Mouse (Mus musculus): ENCODE results near the gene Ecm2. TPM values are rescaled to one million over a fixed set of nuclear protein-coding genes. Genes with fewer than 3 reads are reported as not detected.

Gene Ecm2
- polyA plus RNA-seq (2011; ENCODE audit: insufficient read length, low read depth, missing spikeins) = 0.55 and 1.7 TPM in 2 replicates

- H3K27ac ChIP-seq (ENCODE audit: insufficient read depth, low read length) = no peak within 1 kb of the TSS
- no peaks in the 10 kb centered on the region for H3K4me1 ChIP-seq (ENCODE audit: control insufficient read depth, insufficient read depth, low read length)
- H3K4me3 ChIP-seq (ENCODE audit: insufficient read depth, low read length) = no peak within 1 kb of the TSS
- TF ChIP-seq CTCF (IDR thresholded peaks at IDR 0.05; ENCODE audit: borderline replicate concordance, insufficient read depth, low read length) (no peak), POLR2A (IDR thresholded peaks at IDR 0.05; ENCODE audit: low read depth, low read length) (no peak)
These were observed at the start of gene Ecm2 for GRCm38 (mm10) chr13:49504510-49504909. Ecm2 (plus strand) TSS chr13:49504810.

GRCm38 (mm10) chr13:49460276-49460675, 44.3 kb upstream of the Ecm2 start:
- peak overlapping the region; percentile 36; the same call in 1 of the 2 replicates for H3K27ac ChIP-seq (ENCODE audit: insufficient read depth, low read length)
- TF ChIP-seq POLR2A (IDR thresholded peaks at IDR 0.05; ENCODE audit: low read depth, low read length) (no peak), CTCF (IDR thresholded peaks at IDR 0.05; ENCODE audit: borderline replicate concordance, insufficient read depth, low read length) (no peak)
- no peak overlapping the region for H3K4me3 ChIP-seq (ENCODE audit: insufficient read depth, low read length)
- H3K4me1 ChIP-seq (ENCODE audit: control insufficient read depth, insufficient read depth, low read length) = peaks cover 5% of the 10 kb centered on the region

GRCm38 (mm10) chr13:49460692-49461414, 43.8 kb upstream of the Ecm2 start:
- no peak overlapping the region for H3K4me3 ChIP-seq (ENCODE audit: insufficient read depth, low read length)
- peak overlapping the region; percentile 36; the same call in 1 of the 2 replicates for H3K27ac ChIP-seq (ENCODE audit: insufficient read depth, low read length)
- peaks cover 5% of the 10 kb centered on the region for H3K4me1 ChIP-seq (ENCODE audit: control insufficient read depth, insufficient read depth, low read length)
- no peak for TF ChIP-seq POLR2A (IDR thresholded peaks at IDR 0.05; ENCODE audit: low read depth, low read length)
- no peak for TF ChIP-seq CTCF (IDR thresholded peaks at IDR 0.05; ENCODE audit: borderline replicate concordance, insufficient read depth, low read length)

- H3K4me3 ChIP-seq (ENCODE audit: insufficient read depth, low read length) = no peak overlapping the region
- no peak overlapping the region for H3K27ac ChIP-seq (ENCODE audit: insufficient read depth, low read length)
- no peak for TF ChIP-seq POLR2A (IDR thresholded peaks at IDR 0.05; ENCODE audit: low read depth, low read length)
- no peak for TF ChIP-seq CTCF (IDR thresholded peaks at IDR 0.05; ENCODE audit: borderline replicate concordance, insufficient read depth, low read length)
- peaks cover 5% of the 10 kb centered on the region for H3K4me1 ChIP-seq (ENCODE audit: control insufficient read depth, insufficient read depth, low read length)
These were observed 43.0 kb upstream of the Ecm2 start for GRCm38 (mm10) chr13:49461458-49462132.

- TF ChIP-seq POLR2A (IDR thresholded peaks at IDR 0.05; ENCODE audit: low read depth, low read length) (no peak), CTCF (IDR thresholded peaks at IDR 0.05; ENCODE audit: borderline replicate concordance, insufficient read depth, low read length) (no peak)
- Histone ChIP-seq H3K4me1 (ENCODE audit: control insufficient read depth, insufficient read depth, low read length) (peaks cover 8% of the 10 kb centered on the region), H3K27ac (ENCODE audit: insufficient read depth, low read length) (no peak overlapping the region), H3K4me3 (ENCODE audit: insufficient read depth, low read length) (no peak overlapping the region)
These were observed 41.7 kb upstream of the Ecm2 start for GRCm38 (mm10) chr13:49462921-49463320.

- peak overlapping the region; percentile 85 for H3K27ac ChIP-seq (ENCODE audit: insufficient read depth, low read length)
- no peak for TF ChIP-seq CTCF (IDR thresholded peaks at IDR 0.05; ENCODE audit: borderline replicate concordance, insufficient read depth, low read length)
- TF ChIP-seq POLR2A (IDR thresholded peaks at IDR 0.05; ENCODE audit: low read depth, low read length) = no peak
- no peak overlapping the region for H3K4me3 ChIP-seq (ENCODE audit: insufficient read depth, low read length)
- peaks cover 3% of the 10 kb centered on the region for H3K4me1 ChIP-seq (ENCODE audit: control insufficient read depth, insufficient read depth, low read length)
These were observed 38.7 kb upstream of the Ecm2 start for GRCm38 (mm10) chr13:49465875-49466274.

GRCm38 (mm10) chr13:49466393-49467075, 38.1 kb upstream of the Ecm2 start:
- Histone ChIP-seq H3K4me3 (ENCODE audit: insufficient read depth, low read length) (no peak overlapping the region), H3K4me1 (ENCODE audit: control insufficient read depth, insufficient read depth, low read length) (peaks cover 3% of the 10 kb centered on the region), H3K27ac (ENCODE audit: insufficient read depth, low read length) (peak overlapping the region; percentile 85)
- TF ChIP-seq CTCF (IDR thresholded peaks at IDR 0.05; ENCODE audit: borderline replicate concordance, insufficient read depth, low read length) (no peak), POLR2A (IDR thresholded peaks at IDR 0.05; ENCODE audit: low read depth, low read length) (0 out of 2 replicates have a peak, but pooled peaks have one; percentile 38)

GRCm38 (mm10) chr13:49467585-49467984, 37.0 kb upstream of the Ecm2 start:
- H3K27ac ChIP-seq (ENCODE audit: insufficient read depth, low read length) = no peak overlapping the region
- TF ChIP-seq CTCF (IDR thresholded peaks at IDR 0.05; ENCODE audit: borderline replicate concordance, insufficient read depth, low read length) (no peak), POLR2A (IDR thresholded peaks at IDR 0.05; ENCODE audit: low read depth, low read length) (no peak)

GRCm38 (mm10) chr13:49469002-49469401, 35.6 kb upstream of the Ecm2 start:
- no peak for TF ChIP-seq CTCF (IDR thresholded peaks at IDR 0.05; ENCODE audit: borderline replicate concordance, insufficient read depth, low read length)
- TF ChIP-seq POLR2A (IDR thresholded peaks at IDR 0.05; ENCODE audit: low read depth, low read length) = no peak
- no peak overlapping the region for H3K27ac ChIP-seq (ENCODE audit: insufficient read depth, low read length)
- peaks cover 3% of the 10 kb centered on the region for H3K4me1 ChIP-seq (ENCODE audit: control insufficient read depth, insufficient read depth, low read length)
- no peak overlapping the region for H3K4me3 ChIP-seq (ENCODE audit: insufficient read depth, low read length)

More at GRCm38 (mm10) chr13:49467585-49467984, 37.0 kb upstream of the Ecm2 start:
- no peak overlapping the region for H3K4me3 ChIP-seq (ENCODE audit: insufficient read depth, low read length)
- H3K4me1 ChIP-seq (ENCODE audit: control insufficient read depth, insufficient read depth, low read length) = peaks cover 3% of the 10 kb centered on the region

Data from embryonic fibroblast, embryonic 13.5 days (primary cell).